Mouse (Mus musculus): ENCODE measurements around the gene Elavl3.

DNA sequence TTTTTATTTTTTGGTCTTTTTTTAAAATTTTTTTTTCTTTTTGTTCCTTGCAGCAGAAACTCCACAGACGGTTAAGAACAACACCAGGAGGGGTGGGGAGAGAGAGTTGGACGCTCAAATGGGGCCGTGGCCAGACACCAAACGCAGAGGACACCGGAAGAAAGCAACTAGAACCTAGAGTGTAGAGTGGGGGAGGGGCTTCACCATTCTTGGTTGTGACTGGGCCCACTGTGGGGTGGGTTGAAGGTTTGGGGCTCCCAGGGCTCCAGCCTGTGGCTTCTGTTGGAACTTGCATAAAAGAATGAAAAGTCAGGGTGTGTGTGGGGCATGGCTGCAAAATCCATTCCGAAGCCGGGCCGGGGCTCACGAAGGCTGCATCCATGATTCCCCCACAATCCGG is 35.6 kb downstream of the Elavl3 start:
- TF ChIP-seq CTCF (IDR thresholded peaks at IDR 0.05; ENCODE audit: extremely low read depth, insufficient read depth, low read length) (no peak), POLR2A (IDR thresholded peaks at IDR 0.05; ENCODE audit: extremely low read depth, insufficient read depth, low read length) (no peak)

Measured in cortical plate, adult 2 months (tissue).